Mouse (Mus musculus) G1E (cell line): Measurements from ENCODE around the gene Col13a1. TPM values are rescaled to one million over a fixed set of nuclear protein-coding genes. Genes with fewer than 3 reads are reported as not detected.
A peak's percentile ranks its signal among the peaks of the same experiment; 100 is the strongest.

Source experiments
- ATAC-seq: 2 replicates; pipeline ENCODE4 v1.8.0; 2016; ENCODE audit warnings: mild to moderate bottlenecking; ENCODE audit not compliant: insufficient number of reproducible peaks, poor library complexity, low FRiP score, severe bottlenecking; ENCODE audit errors: extremely low read depth
- DNase-seq: peaks from one replicate; pipeline ENCODE4 v3.0.0; 2012; ENCODE audit warnings: low spot score
- H3K27me3 ChIP-seq: 2 replicates; pipeline ENCODE4 v1.6.1; 2012; ENCODE audit warnings: mild to moderate bottlenecking, low read length, inconsistent platforms; ENCODE audit not compliant: insufficient read depth
- H3K36me3 ChIP-seq: replicated peaks from 2 replicates; pipeline ENCODE3; 2012; ENCODE audit warnings: mild to moderate bottlenecking, inconsistent platforms
- H3K4me1 ChIP-seq: 2 replicates; pipeline ENCODE4 v1.6.1; 2012; ENCODE audit warnings: low read depth, low read length, inconsistent platforms, mixed read lengths; ENCODE audit not compliant: insufficient read depth
- H3K4me3 ChIP-seq: 2 replicates; pipeline ENCODE4 v1.5.1; 2012; ENCODE audit warnings: low read depth, mild to moderate bottlenecking, inconsistent platforms, low read length, moderate library complexity, mixed read lengths
- H3K9me3 ChIP-seq: replicated peaks from 2 replicates; pipeline ENCODE4 v1.6.1; 2012; ENCODE audit warnings: inconsistent platforms
- CTCF ChIP-seq: IDR thresholded peaks from 2 replicates; pipeline ENCODE4 v1.5.1; 2012; ENCODE audit warnings: low read depth, low read length, inconsistent platforms, mixed read lengths
- GATA1 ChIP-seq: IDR thresholded peaks from 2 replicates; pipeline ENCODE4 v1.6.1; 2012; ENCODE audit warnings: borderline replicate concordance, low read length, inconsistent platforms, mixed read lengths
- GATA2 ChIP-seq: IDR thresholded peaks from 2 replicates; pipeline ENCODE4 v1.6.1; 2012; ENCODE audit warnings: low read depth, low read length, inconsistent platforms, borderline replicate concordance
- POLR2AphosphoS5 ChIP-seq: IDR thresholded peaks from 2 replicates; pipeline ENCODE4 v1.6.1; 2012; ENCODE audit warnings: low read depth, low read length, inconsistent platforms; ENCODE audit not compliant: insufficient replicate concordance
- TAL1 ChIP-seq: conservative IDR thresholded peaks from 2 replicates; pipeline ENCODE4 v1.6.1; 2012; ENCODE audit warnings: low read depth, low read length, inconsistent platforms, mixed read lengths
- polyA plus RNA-seq: library from polyadenylated mRNA; stranded (reverse); fragments of >175 nt; gene quantifications from 2 replicates; pipeline ENCODE4 v1.2.3, GENCODE M21; 2012
- total RNA-seq, 2 experiments: library from RNA; stranded (forward) in 1 of 2; stranded (reverse) in 1 of 2; fragments of 200-1000 nt in 1 of 2; fragments of >200 nt in 1 of 2; fragmentation: Nextera tagmentation in 1 of 2; gene quantifications; 2 replicates each; pipeline ENCODE4 v1.2.3; 2014 to 2017

Gene Col13a1
- total and polyA plus RNA-seq, 3 experiments = 0.05 TPM; not detected in 2

GRCm38 (mm10) chr10:61891138-61891537, 87.8 kb downstream of the Col13a1 start:
- DNase-seq (no peak), ATAC-seq (no peak)
- Histone ChIP-seq H3K4me1 (no peaks in the 10 kb centered on the region), H3K36me3 (no peaks in the 10 kb centered on the region), H3K9me3 (no peaks in the 10 kb centered on the region), H3K27me3 (no peaks in the 10 kb centered on the region), H3K4me3 (no peak overlapping the region)
- TF ChIP-seq TAL1 = no peak
- no peak for TF ChIP-seq GATA2
- TF ChIP-seq CTCF = no peak
- no peak for TF ChIP-seq GATA1
- no peak for TF ChIP-seq POLR2AphosphoS5

- Histone ChIP-seq H3K4me1 (no peaks in the 10 kb centered on the region), H3K9me3 (no peaks in the 10 kb centered on the region), H3K4me3 (no peak overlapping the region), H3K27me3 (no peaks in the 10 kb centered on the region), H3K36me3 (no peaks in the 10 kb centered on the region)
- DNase-seq = no peak
- ATAC-seq = no peak
- TF ChIP-seq GATA1 (no peak), GATA2 (no peak), TAL1 (no peak), CTCF (no peak), POLR2AphosphoS5 (no peak)
Observed at GRCm38 (mm10) chr10:61890294-61890693, 88.6 kb downstream of the Col13a1 start.

- Histone ChIP-seq H3K36me3 (no peaks in the 10 kb centered on the region), H3K9me3 (no peaks in the 10 kb centered on the region), H3K4me3 (no peak overlapping the region), H3K27me3 (no peaks in the 10 kb centered on the region), H3K4me1 (no peaks in the 10 kb centered on the region)
- no peak for DNase-seq
- ATAC-seq = no peak
- TF ChIP-seq GATA2 (no peak), POLR2AphosphoS5 (no peak), GATA1 (no peak), CTCF (no peak), TAL1 (no peak)
Observed at GRCm38 (mm10) chr10:61879427-61879826, 99.5 kb downstream of the Col13a1 start.

- no peak; the same call in 1 of the 2 replicates for ATAC-seq
- H3K27me3 ChIP-seq = no peaks in the 10 kb centered on the region
- no peak for TF ChIP-seq TAL1
- TF ChIP-seq CTCF = peak; percentile 45
Observed at GRCm38 (mm10) chr10:61877787-61878186, 101.1 kb downstream of the Col13a1 start.

GRCm38 (mm10) chr10:61869796-61870195, 109.1 kb downstream of the Col13a1 start:
- Histone ChIP-seq H3K27me3 (no peaks in the 10 kb centered on the region), H3K4me3 (no peak overlapping the region), H3K36me3 (no peaks in the 10 kb centered on the region), H3K4me1 (no peaks in the 10 kb centered on the region), H3K9me3 (no peaks in the 10 kb centered on the region)
- TF ChIP-seq CTCF (no peak), GATA2 (no peak), TAL1 (no peak), GATA1 (no peak), POLR2AphosphoS5 (no peak)
- no peak for ATAC-seq
- DNase-seq = no peak

More at GRCm38 (mm10) chr10:61877787-61878186, 101.1 kb downstream of the Col13a1 start:
- H3K4me3 ChIP-seq = no peak overlapping the region
- no peak for DNase-seq
- H3K36me3 ChIP-seq = no peaks in the 10 kb centered on the region
- no peaks in the 10 kb centered on the region for H3K4me1 ChIP-seq
- H3K9me3 ChIP-seq = no peaks in the 10 kb centered on the region

GRCm38 (mm10) chr10:61866045-61866580, 112.8 kb downstream of the Col13a1 start:
- H3K27me3 ChIP-seq = no peaks in the 10 kb centered on the region
- no peak for DNase-seq

GRCm38 (mm10) chr10:61859451-61859850, 119.5 kb downstream of the Col13a1 start:
- no peaks in the 10 kb centered on the region for H3K4me1 ChIP-seq
- H3K9me3 ChIP-seq = no peaks in the 10 kb centered on the region
- no peaks in the 10 kb centered on the region for H3K36me3 ChIP-seq
- ATAC-seq (no peak), DNase-seq (no peak)
- no peak overlapping the region for H3K4me3 ChIP-seq
- TF ChIP-seq GATA2 = no peak
- no peak for TF ChIP-seq GATA1
- TF ChIP-seq TAL1 = no peak
- TF ChIP-seq CTCF = no peak
- TF ChIP-seq POLR2AphosphoS5 = no peak
- no peaks in the 10 kb centered on the region for H3K27me3 ChIP-seq

More at GRCm38 (mm10) chr10:61866045-61866580, 112.8 kb downstream of the Col13a1 start:
- H3K36me3 ChIP-seq = no peaks in the 10 kb centered on the region
- H3K4me3 ChIP-seq = no peak overlapping the region
- H3K4me1 ChIP-seq = no peaks in the 10 kb centered on the region
- ATAC-seq = no peak
- TF ChIP-seq CTCF (no peak), POLR2AphosphoS5 (no peak), TAL1 (no peak), GATA1 (no peak), GATA2 (no peak)
- no peaks in the 10 kb centered on the region for H3K9me3 ChIP-seq
